Mouse (Mus musculus) lung, postnatal 0 days (tissue): Measurements from ENCODE around the gene E130114P18Rik.

Experiments
- CTCF ChIP-seq: IDR thresholded peaks from 2 replicates; pipeline ENCODE4 v1.5.1; 2016; ENCODE audit warnings: antibody characterized with exemption, mild to moderate bottlenecking
- EP300 ChIP-seq: IDR thresholded peaks from 2 replicates; pipeline ENCODE4 v1.6.1; 2016; ENCODE audit warnings: antibody characterized with exemption, mild to moderate bottlenecking, control low read depth

- TF ChIP-seq CTCF, result no peak
- no peak for TF ChIP-seq EP300
These were observed 8.7 kb upstream of the E130114P18Rik start for GRCm38 (mm10) chr4:97786571-97786970.
